Comparison of ENCODE assay signal across 17 mouse cellular contexts in the genomic region with DNA sequence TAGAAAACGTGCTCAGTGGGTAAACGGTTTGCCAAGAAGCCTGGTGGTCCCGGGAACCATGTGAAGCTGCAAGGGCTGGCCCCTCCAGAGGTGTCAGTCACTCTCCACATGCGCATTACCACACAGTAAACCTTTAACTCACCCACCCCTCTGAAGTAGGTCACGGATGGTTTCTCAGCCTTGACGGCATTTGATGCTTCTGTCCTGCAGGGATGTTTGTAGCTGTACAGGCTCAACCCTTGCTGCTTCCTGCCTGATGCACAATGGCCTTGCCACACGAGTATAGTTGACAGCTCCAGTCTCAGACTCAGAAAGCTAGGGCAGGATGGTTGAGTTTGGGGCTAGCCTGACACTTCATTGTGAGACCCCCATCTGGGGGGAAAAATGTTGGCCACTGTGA. TPM values are rescaled to one million over a fixed set of nuclear protein-coding genes. Genes with fewer than 3 reads are reported as not detected.
"Had no signal": no experiment of that assay in that cellular context is flagged by ENCODE, and none has a peak within 500 bp of the region (broad histone marks: within the 10 kb centered on the region; RNA-seq: fewer than 3 reads in every experiment).

No protein-coding gene starts in this region.

- H3K36me3 ChIP-seq: hindbrain, embryonic 12.5 days; limb, embryonic 12.5 days; midbrain, embryonic 12.5 days; neural tube, embryonic 15.5 days had no signal

- ATAC-seq: hindbrain, postnatal 0 days; midbrain, embryonic 16.5 days had no signal

- H3K4me2 ChIP-seq: hindbrain, embryonic 12.5 days; limb, embryonic 12.5 days; midbrain, embryonic 12.5 days; neural tube, embryonic 15.5 days had no signal

- H3K4me3 ChIP-seq: hindbrain, embryonic 12.5 days; limb, embryonic 12.5 days; midbrain, embryonic 12.5 days; neural tube, embryonic 15.5 days had no signal

- DNase-seq: layer of hippocampus, adult 9-11 months; layer of hippocampus, postnatal 36 days; liver; lung, adult 18-20 months; right cerebral cortex, adult 18-20 months; right cerebral cortex, postnatal 25 days had no signal

- H3K9ac ChIP-seq: hindbrain, embryonic 12.5 days; limb, embryonic 12.5 days; liver, embryonic 14.5 days; midbrain, embryonic 12.5 days; neural tube, embryonic 15.5 days had no signal

- H3K9me3 ChIP-seq: hindbrain, embryonic 12.5 days; limb, embryonic 12.5 days; midbrain, embryonic 12.5 days; neural tube, embryonic 15.5 days had no signal

- H3K27ac ChIP-seq: hindbrain, embryonic 12.5 days; hindbrain, postnatal 0 days; kidney, postnatal 0 days; limb, embryonic 12.5 days; liver, embryonic 14.5 days; midbrain, embryonic 12.5 days; neural tube, embryonic 15.5 days had no signal

- H3K27me3 ChIP-seq: hindbrain, embryonic 12.5 days; limb, embryonic 12.5 days; midbrain, embryonic 12.5 days; neural tube, embryonic 15.5 days had no signal

RNA-seq across cellular contexts. Expression of gene Selenov, which starts 10.4 kb away (rescaled TPM):
- polyA plus RNA-seq: intestine, embryonic 14.5 days; limb, embryonic 12.5 days; liver, embryonic 14.5 days; lung, embryonic 16.5 days; small intestine, adult 2 months had no signal
